Mouse (Mus musculus): ENCODE data around the gene Rsph3a. TPM values are rescaled to one million over a fixed set of nuclear protein-coding genes. Genes with fewer than 3 reads are reported as not detected.

Gene Rsph3a
- polyA plus RNA-seq, 1 experiment: 47.1 TPM

DNA sequence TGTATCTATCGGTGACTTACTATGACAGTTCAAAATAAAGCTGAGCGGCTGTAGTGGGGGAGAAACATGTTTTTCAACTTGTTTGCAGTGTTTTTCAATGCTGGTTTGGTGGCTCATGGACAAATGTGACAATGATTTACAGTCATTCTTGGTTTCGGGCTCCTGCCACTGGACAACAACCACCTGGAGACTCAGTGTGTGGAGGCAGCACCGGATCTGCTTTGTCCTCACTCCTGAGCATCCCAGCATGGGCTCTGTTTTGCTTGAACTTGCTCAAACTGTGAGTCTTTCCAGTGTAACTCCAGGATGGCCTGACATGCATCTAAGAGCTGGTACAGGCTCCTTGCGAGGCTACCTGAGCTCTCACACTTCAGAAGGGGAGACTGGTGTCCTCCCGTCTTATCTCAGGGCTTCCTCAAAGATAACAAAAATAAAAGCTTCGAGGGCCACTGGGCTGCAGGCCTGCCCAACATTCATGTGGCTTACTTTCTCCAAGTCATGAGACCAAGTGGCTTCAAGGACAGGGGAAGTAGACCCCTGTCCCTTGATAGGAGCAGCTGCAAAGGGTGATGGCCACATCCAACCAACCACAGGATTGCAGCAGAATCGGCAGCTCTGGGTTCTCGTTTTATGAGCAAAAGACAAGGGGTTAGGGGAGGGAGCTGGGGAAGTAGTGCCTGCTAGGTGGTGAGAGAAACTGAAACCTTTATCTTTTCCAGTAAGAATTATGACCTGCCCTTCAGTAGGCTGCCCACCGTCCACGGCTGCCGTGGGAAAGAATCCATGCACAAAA is 28.4 kb upstream of the Rsph3a start:
- no peak for DNase-seq
- H3K27me3 ChIP-seq (ENCODE audit: control insufficient read depth, insufficient read depth, low read length): no peaks in the 10 kb centered on the region
- no peak overlapping the region for H3K4me3 ChIP-seq (ENCODE audit: control insufficient read depth, insufficient read depth, low read length)
- WGBS: 44% methylated on average over 12 of the region's 12 CpGs
- H3K4me1 ChIP-seq (replicated peaks; ENCODE audit: control insufficient read depth, insufficient read depth, low read length): peaks cover 5% of the 10 kb centered on the region; the same call in 1 of the 2 replicates
- no peak overlapping the region for H3K27ac ChIP-seq (ENCODE audit: control insufficient read depth, insufficient read depth, low read length)
- no peak for TF ChIP-seq POLR2A (IDR thresholded peaks at IDR 0.05; ENCODE audit: control insufficient read depth, extremely low read depth, insufficient read depth, low read length, poor library complexity)
- TF ChIP-seq CTCF (IDR thresholded peaks at IDR 0.05; ENCODE audit: borderline replicate concordance, control insufficient read depth, extremely low read depth, insufficient read depth, low read length, poor library complexity): no peak
- H3K36me3 ChIP-seq (ENCODE audit: control insufficient read depth, insufficient read depth, low read length): no peaks in the 10 kb centered on the region

DNA sequence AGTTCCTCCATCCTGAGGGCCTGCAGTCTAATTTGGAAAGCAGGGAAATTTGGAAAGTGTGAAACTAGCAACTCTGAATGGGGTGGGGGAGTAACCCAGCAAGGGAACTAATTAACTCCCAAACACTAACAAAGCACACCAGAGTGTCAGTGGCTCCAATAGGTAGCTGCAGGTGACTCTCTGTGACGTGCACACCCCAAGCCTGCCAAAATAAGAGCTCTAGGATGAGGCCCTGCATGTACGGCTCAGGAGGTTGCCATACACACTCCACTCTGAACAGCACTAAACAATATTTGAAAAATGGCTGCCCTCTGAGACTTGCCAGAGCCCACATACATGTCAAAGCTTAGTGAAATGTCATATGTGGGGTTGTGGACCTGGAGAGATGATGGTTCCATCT is 27.1 kb upstream of the Rsph3a start:
- no peak overlapping the region for H3K27ac ChIP-seq (ENCODE audit: control insufficient read depth, insufficient read depth, low read length)
- 95% methylated on average over 2 of the region's 2 CpGs for WGBS

GRCm38 (mm10) chr17:7919209-7919608 is 26.2 kb upstream of the Rsph3a start:
- TF ChIP-seq CTCF (IDR thresholded peaks at IDR 0.05; ENCODE audit: borderline replicate concordance, control insufficient read depth, extremely low read depth, insufficient read depth, low read length, poor library complexity) (no peak), POLR2A (IDR thresholded peaks at IDR 0.05; ENCODE audit: control insufficient read depth, extremely low read depth, insufficient read depth, low read length, poor library complexity) (no peak)
- 95% methylated on average over 2 of the region's 2 CpGs for WGBS
- DNase-seq: no peak

More for the DNA sequence above, 27.1 kb upstream of the Rsph3a start:
- H3K4me1 ChIP-seq (replicated peaks; ENCODE audit: control insufficient read depth, insufficient read depth, low read length): peaks cover 12% of the 10 kb centered on the region
- no peaks in the 10 kb centered on the region for H3K36me3 ChIP-seq (ENCODE audit: control insufficient read depth, insufficient read depth, low read length)
- TF ChIP-seq CTCF (IDR thresholded peaks at IDR 0.05; ENCODE audit: borderline replicate concordance, control insufficient read depth, extremely low read depth, insufficient read depth, low read length, poor library complexity) (no peak), POLR2A (IDR thresholded peaks at IDR 0.05; ENCODE audit: control insufficient read depth, extremely low read depth, insufficient read depth, low read length, poor library complexity) (no peak)
- no peak for DNase-seq
- no peak overlapping the region for H3K4me3 ChIP-seq (ENCODE audit: control insufficient read depth, insufficient read depth, low read length)
- H3K27me3 ChIP-seq (ENCODE audit: control insufficient read depth, insufficient read depth, low read length): no peaks in the 10 kb centered on the region

DNA sequence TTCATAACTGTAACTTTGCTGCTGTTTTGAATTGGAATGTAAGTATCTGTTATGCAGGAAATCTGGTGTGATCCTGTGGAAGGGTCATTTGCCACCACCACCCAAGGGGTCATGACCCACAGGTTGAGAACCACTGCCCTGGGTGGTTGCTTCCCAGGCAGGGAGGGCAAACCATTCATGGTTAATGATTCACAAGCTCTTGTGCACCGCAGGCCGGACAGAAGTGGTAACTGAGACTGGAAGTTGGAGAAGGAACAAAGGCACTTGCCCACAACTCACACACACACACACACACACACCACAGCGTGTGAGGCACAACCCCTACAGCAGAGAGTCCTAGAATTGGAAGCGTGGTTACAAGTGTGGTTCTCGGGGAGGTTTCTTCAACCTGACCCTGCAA is 22.9 kb upstream of the Rsph3a start:
- H3K27me3 ChIP-seq (ENCODE audit: control insufficient read depth, insufficient read depth, low read length): no peaks in the 10 kb centered on the region
- H3K4me1 ChIP-seq (replicated peaks; ENCODE audit: control insufficient read depth, insufficient read depth, low read length): peaks cover 15% of the 10 kb centered on the region
- no peaks in the 10 kb centered on the region for H3K36me3 ChIP-seq (ENCODE audit: control insufficient read depth, insufficient read depth, low read length)
- TF ChIP-seq CTCF (IDR thresholded peaks at IDR 0.05; ENCODE audit: borderline replicate concordance, control insufficient read depth, extremely low read depth, insufficient read depth, low read length, poor library complexity) (no peak), POLR2A (IDR thresholded peaks at IDR 0.05; ENCODE audit: control insufficient read depth, extremely low read depth, insufficient read depth, low read length, poor library complexity) (no peak)
- H3K4me3 ChIP-seq (ENCODE audit: control insufficient read depth, insufficient read depth, low read length): no peak overlapping the region
- no peak for DNase-seq
- no peak overlapping the region for H3K27ac ChIP-seq (ENCODE audit: control insufficient read depth, insufficient read depth, low read length)
- WGBS: 16% methylated on average over 5 of the region's 5 CpGs

More at GRCm38 (mm10) chr17:7919209-7919608, 26.2 kb upstream of the Rsph3a start:
- H3K4me3 ChIP-seq (ENCODE audit: control insufficient read depth, insufficient read depth, low read length): no peak overlapping the region
- no peaks in the 10 kb centered on the region for H3K36me3 ChIP-seq (ENCODE audit: control insufficient read depth, insufficient read depth, low read length)
- H3K27ac ChIP-seq (ENCODE audit: control insufficient read depth, insufficient read depth, low read length): no peak overlapping the region
- H3K4me1 ChIP-seq (replicated peaks; ENCODE audit: control insufficient read depth, insufficient read depth, low read length): peaks cover 12% of the 10 kb centered on the region
- H3K27me3 ChIP-seq (ENCODE audit: control insufficient read depth, insufficient read depth, low read length): no peaks in the 10 kb centered on the region

DNA sequence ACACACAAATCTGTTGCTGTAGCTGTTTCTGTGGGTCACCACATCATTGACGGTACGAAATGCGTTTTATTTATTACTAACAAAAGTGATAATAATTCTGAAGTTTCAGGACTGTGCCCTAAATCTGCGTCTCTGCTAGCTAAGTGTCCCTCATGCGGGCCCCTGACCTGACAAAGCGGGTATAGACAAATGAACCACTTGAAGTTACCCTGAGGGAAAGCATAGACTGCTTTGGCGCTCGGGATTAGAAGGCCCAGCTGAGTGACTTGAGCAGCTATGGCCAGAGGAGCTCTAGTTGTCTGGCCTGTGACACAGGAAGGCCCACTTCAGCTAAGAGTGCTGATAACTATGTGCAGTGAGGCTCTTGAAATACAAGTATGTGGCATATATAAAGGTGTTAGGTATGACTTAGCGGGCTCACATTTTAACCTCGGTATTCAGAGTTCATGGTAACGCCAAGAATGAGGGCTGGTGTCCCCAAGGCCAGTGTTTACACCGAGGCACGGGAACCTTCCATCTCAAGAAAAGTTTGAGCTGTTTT is 21.2 kb upstream of the Rsph3a start:
- Histone ChIP-seq H3K27me3 (ENCODE audit: control insufficient read depth, insufficient read depth, low read length) (no peaks in the 10 kb centered on the region), H3K36me3 (ENCODE audit: control insufficient read depth, insufficient read depth, low read length) (no peaks in the 10 kb centered on the region), H3K27ac (ENCODE audit: control insufficient read depth, insufficient read depth, low read length) (no peak overlapping the region), H3K4me1 (replicated peaks; ENCODE audit: control insufficient read depth, insufficient read depth, low read length) (peaks cover 17% of the 10 kb centered on the region), H3K4me3 (ENCODE audit: control insufficient read depth, insufficient read depth, low read length) (no peak overlapping the region)
- WGBS: 97% methylated on average over 13 of the region's 13 CpGs
- TF ChIP-seq CTCF (IDR thresholded peaks at IDR 0.05; ENCODE audit: borderline replicate concordance, control insufficient read depth, extremely low read depth, insufficient read depth, low read length, poor library complexity) (no peak), POLR2A (IDR thresholded peaks at IDR 0.05; ENCODE audit: control insufficient read depth, extremely low read depth, insufficient read depth, low read length, poor library complexity) (no peak)
- no peak for DNase-seq

GRCm38 (mm10) chr17:7925413-7926160 is 19.8 kb upstream of the Rsph3a start, which contains the start of gene Tagap:
Tagap (plus strand) TSS chr17:7926000.
- 20% methylated on average over 13 of the region's 13 CpGs for WGBS
- TF ChIP-seq CTCF (IDR thresholded peaks at IDR 0.05; ENCODE audit: borderline replicate concordance, control insufficient read depth, extremely low read depth, insufficient read depth, low read length, poor library complexity): no peak
- no peak for TF ChIP-seq POLR2A (IDR thresholded peaks at IDR 0.05; ENCODE audit: control insufficient read depth, extremely low read depth, insufficient read depth, low read length, poor library complexity)
- Histone ChIP-seq H3K4me1 (replicated peaks; ENCODE audit: control insufficient read depth, insufficient read depth, low read length) (peaks cover 17% of the 10 kb centered on the region), H3K4me3 (ENCODE audit: control insufficient read depth, insufficient read depth, low read length) (peak within 1 kb of the TSS; percentile 10; the same call in 1 of the 2 replicates), H3K36me3 (ENCODE audit: control insufficient read depth, insufficient read depth, low read length) (no peaks in the 10 kb centered on the region), H3K27ac (ENCODE audit: control insufficient read depth, insufficient read depth, low read length) (peak within 1 kb of the TSS; percentile 36; the same call in 1 of the 2 replicates), H3K27me3 (ENCODE audit: control insufficient read depth, insufficient read depth, low read length) (no peaks in the 10 kb centered on the region)
- DNase-seq: peak; percentile 32
